Mouse (Mus musculus) thymus, adult 2 months (tissue): ENCODE measurements around the gene Tango6. TPM values are rescaled to one million over a fixed set of nuclear protein-coding genes. Genes with fewer than 3 reads are reported as not detected.

Experiments used
- DNase-seq: peaks from one replicate; pipeline ENCODE4 v3.0.0; 2021
- H3K27ac ChIP-seq: fragments of 200-500 bp; 2 replicates; pipeline ENCODE4 v1.5.1; 2012; ENCODE audit warnings: low read length, control low read depth; ENCODE audit not compliant: control insufficient read depth, insufficient read depth
- H3K27me3 ChIP-seq: fragments of 200-500 bp; 2 replicates; pipeline ENCODE4 v1.6.1; 2012; ENCODE audit warnings: mild to moderate bottlenecking, low read length, moderate library complexity, mixed read lengths; ENCODE audit not compliant: control insufficient read depth, insufficient read depth
- H3K36me3 ChIP-seq: fragments of 200-500 bp; 2 replicates; pipeline ENCODE4 v1.6.1; 2012; ENCODE audit warnings: mild to moderate bottlenecking, low read length, moderate library complexity; ENCODE audit not compliant: control insufficient read depth, insufficient read depth
- H3K4me1 ChIP-seq: fragments of 200-500 bp; replicated peaks from 2 replicates; pipeline ENCODE4 v1.6.1; 2012; ENCODE audit warnings: low read length; ENCODE audit not compliant: control insufficient read depth, insufficient read depth
- H3K4me3 ChIP-seq: fragments of 200-500 bp; 2 replicates; pipeline ENCODE4 v1.5.1; 2012; ENCODE audit warnings: mild to moderate bottlenecking, low read length, control low read depth, moderate library complexity; ENCODE audit not compliant: control insufficient read depth, insufficient read depth
- CTCF ChIP-seq: fragments of 200-500 bp; IDR thresholded peaks from 2 replicates; pipeline ENCODE4 v1.5.1; 2012; ENCODE audit warnings: mild to moderate bottlenecking, control low read depth, low read length, moderate library complexity, borderline replicate concordance; ENCODE audit not compliant: control insufficient read depth, poor library complexity, insufficient read depth; ENCODE audit errors: extremely low read depth
- POLR2A ChIP-seq: fragments of 200-500 bp; IDR thresholded peaks from 2 replicates; pipeline ENCODE4 v1.6.1; 2012; ENCODE audit warnings: mild to moderate bottlenecking, low read length, control low read depth, moderate library complexity; ENCODE audit not compliant: control insufficient read depth, poor library complexity, insufficient read depth; ENCODE audit errors: extremely low read depth
- WGBS: fragments of 180-500 bp; shearing (Covaris S2); methylation state at CpG from one replicate; pipeline ENCODE4 v1.1.7; 2018; 5-methylcytosine and 5-hydroxymethylcytosine counted together
- polyA plus RNA-seq: library from polyadenylated mRNA; depleted of rRNA; stranded (reverse); fragments of >200 nt; gene quantifications from 2 replicates; pipeline ENCODE4 v1.2.3, GENCODE M21; 2012

Gene Tango6
- polyA plus RNA-seq, 1 experiment: 6.4 TPM

DNA sequence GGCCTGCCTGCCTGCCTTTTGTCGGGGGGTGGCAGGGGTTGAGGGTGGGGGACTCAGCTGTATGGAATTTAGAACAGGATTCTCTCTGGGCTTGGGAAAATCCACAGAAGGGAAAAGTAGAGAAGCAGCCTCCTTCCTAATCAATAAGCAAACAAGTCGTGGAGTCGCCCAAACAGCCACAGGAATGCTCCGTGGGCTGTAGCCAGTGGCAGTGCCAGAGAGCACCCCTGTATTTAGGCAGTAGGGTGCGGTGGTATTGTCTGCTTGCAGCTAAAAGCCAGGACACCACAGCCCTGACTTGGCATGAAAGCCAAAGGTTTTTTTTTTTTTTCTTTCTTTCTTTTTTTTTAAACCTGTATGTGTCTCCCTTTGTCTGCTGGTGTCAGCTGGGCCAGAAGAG lies 41.9 kb upstream of the Tango6 start:
- no peak for DNase-seq
- Histone ChIP-seq H3K27me3 (no peaks in the 10 kb centered on the region), H3K27ac (no peak overlapping the region), H3K4me3 (no peak overlapping the region), H3K4me1 (peaks cover 14% of the 10 kb centered on the region; the same call in 1 of the 2 replicates), H3K36me3 (no peaks in the 10 kb centered on the region)
- no peak for TF ChIP-seq CTCF
- no peak for TF ChIP-seq POLR2A
- WGBS: 77% methylated on average over 5 of the region's 5 CpGs

- Histone ChIP-seq H3K27me3 (no peaks in the 10 kb centered on the region), H3K27ac (peak overlapping the region; percentile 74; the same call in 1 of the 2 replicates), H3K36me3 (no peaks in the 10 kb centered on the region), H3K4me1 (peaks cover 14% of the 10 kb centered on the region; the same call in 1 of the 2 replicates), H3K4me3 (no peak overlapping the region)
- WGBS: 59% methylated on average over 2 of the region's 2 CpGs
- no peak for DNase-seq
- TF ChIP-seq CTCF: no peak
These were observed 40.7 kb upstream of the Tango6 start for GRCm38 (mm10) chr8:106642172-106642571.

GRCm38 (mm10) chr8:106643100-106643499 lies 39.8 kb upstream of the Tango6 start:
- 12% methylated on average over 4 of the region's 4 CpGs for WGBS
- peaks cover 14% of the 10 kb centered on the region; the same call in 1 of the 2 replicates for H3K4me1 ChIP-seq
- H3K27ac ChIP-seq: no peak overlapping the region
- no peaks in the 10 kb centered on the region for H3K27me3 ChIP-seq
- peak; percentile 24 for DNase-seq
- no peak overlapping the region for H3K4me3 ChIP-seq
- H3K36me3 ChIP-seq: no peaks in the 10 kb centered on the region
- TF ChIP-seq POLR2A (no peak), CTCF (no peak)

- H3K4me1 ChIP-seq: peaks cover 14% of the 10 kb centered on the region; the same call in 1 of the 2 replicates
- no peaks in the 10 kb centered on the region for H3K36me3 ChIP-seq
- H3K27ac ChIP-seq: no peak overlapping the region
- no peak for TF ChIP-seq CTCF
- no peak for TF ChIP-seq POLR2A
- DNase-seq: no peak
- 70% methylated on average over 3 of the region's 3 CpGs for WGBS
- H3K4me3 ChIP-seq: no peak overlapping the region
- H3K27me3 ChIP-seq: no peaks in the 10 kb centered on the region
These were observed 37.9 kb upstream of the Tango6 start for GRCm38 (mm10) chr8:106644957-106645356.

GRCm38 (mm10) chr8:106646153-106646552 lies 36.7 kb upstream of the Tango6 start:
- TF ChIP-seq CTCF (no peak), POLR2A (no peak)
- Histone ChIP-seq H3K4me1 (peaks cover 14% of the 10 kb centered on the region; the same call in 1 of the 2 replicates), H3K4me3 (no peak overlapping the region), H3K27ac (no peak overlapping the region), H3K27me3 (no peaks in the 10 kb centered on the region), H3K36me3 (no peaks in the 10 kb centered on the region)
- no peak for DNase-seq
- 92% methylated on average over 2 of the region's 2 CpGs for WGBS

GRCm38 (mm10) chr8:106646731-106647130 lies 36.1 kb upstream of the Tango6 start:
- no peaks in the 10 kb centered on the region for H3K36me3 ChIP-seq
- 95% methylated on average over 5 of the region's 5 CpGs for WGBS

GRCm38 (mm10) chr8:106647387-106647786 lies 35.5 kb upstream of the Tango6 start:
- H3K27ac ChIP-seq: no peak overlapping the region
- 46% methylated on average over 2 of the region's 2 CpGs for WGBS

More at GRCm38 (mm10) chr8:106646731-106647130, 36.1 kb upstream of the Tango6 start:
- no peak overlapping the region for H3K4me3 ChIP-seq
- no peak overlapping the region for H3K27ac ChIP-seq
- H3K27me3 ChIP-seq: no peaks in the 10 kb centered on the region
- H3K4me1 ChIP-seq: peaks cover 9% of the 10 kb centered on the region; the same call in 1 of the 2 replicates
- no peak for DNase-seq
- TF ChIP-seq CTCF (no peak), POLR2A (no peak)

More at GRCm38 (mm10) chr8:106647387-106647786, 35.5 kb upstream of the Tango6 start:
- Histone ChIP-seq H3K36me3 (no peaks in the 10 kb centered on the region), H3K27me3 (no peaks in the 10 kb centered on the region), H3K4me1 (peaks cover 3% of the 10 kb centered on the region; the same call in 1 of the 2 replicates), H3K4me3 (no peak overlapping the region)
- TF ChIP-seq POLR2A (no peak), CTCF (no peak)
- peak; percentile 78 for DNase-seq
